Mouse (Mus musculus) cerebellum, adult 8-10 months (tissue): ENCODE data around the gene Cd68.
"Not testable (repeated sequence)": the region's sequence is repeated elsewhere in the genome, so short reads cannot be mapped to it uniquely, and the experiment has no call there.

ENCODE experiments used
- DNase-seq: peaks from one replicate; pipeline ENCODE4 v3.0.0; 2022

Cd68 gene

GRCm38 (mm10) chr11:69665961-69666664, at the start of gene Cd68:
Cd68 (minus strand) TSS chr11:69666153.
- DNase-seq, result no peak

DNA sequence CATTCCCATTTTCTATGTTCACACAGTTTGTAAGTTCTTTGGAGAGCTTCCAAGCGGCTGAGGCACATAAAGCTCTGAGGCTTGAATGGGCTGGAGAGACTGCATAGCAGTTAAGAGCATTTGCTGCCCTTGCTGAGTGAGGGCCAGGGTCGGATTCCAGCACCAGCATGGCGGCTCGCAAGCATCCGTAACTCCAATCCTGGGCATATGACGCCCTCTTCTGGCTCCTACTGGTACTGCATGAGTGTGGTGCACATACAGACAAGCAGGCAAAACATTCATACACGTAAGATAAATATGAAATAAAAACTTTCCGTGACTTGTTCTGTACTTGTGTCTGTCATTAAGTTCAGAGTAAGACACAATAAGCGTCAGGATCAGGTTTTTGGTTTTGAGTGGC, 49.5 kb upstream of the Cd68 start:
- DNase-seq, result no peak

- no peak for DNase-seq
Measured at GRCm38 (mm10) chr11:69714636-69715329, 48.8 kb upstream of the Cd68 start.

DNA sequence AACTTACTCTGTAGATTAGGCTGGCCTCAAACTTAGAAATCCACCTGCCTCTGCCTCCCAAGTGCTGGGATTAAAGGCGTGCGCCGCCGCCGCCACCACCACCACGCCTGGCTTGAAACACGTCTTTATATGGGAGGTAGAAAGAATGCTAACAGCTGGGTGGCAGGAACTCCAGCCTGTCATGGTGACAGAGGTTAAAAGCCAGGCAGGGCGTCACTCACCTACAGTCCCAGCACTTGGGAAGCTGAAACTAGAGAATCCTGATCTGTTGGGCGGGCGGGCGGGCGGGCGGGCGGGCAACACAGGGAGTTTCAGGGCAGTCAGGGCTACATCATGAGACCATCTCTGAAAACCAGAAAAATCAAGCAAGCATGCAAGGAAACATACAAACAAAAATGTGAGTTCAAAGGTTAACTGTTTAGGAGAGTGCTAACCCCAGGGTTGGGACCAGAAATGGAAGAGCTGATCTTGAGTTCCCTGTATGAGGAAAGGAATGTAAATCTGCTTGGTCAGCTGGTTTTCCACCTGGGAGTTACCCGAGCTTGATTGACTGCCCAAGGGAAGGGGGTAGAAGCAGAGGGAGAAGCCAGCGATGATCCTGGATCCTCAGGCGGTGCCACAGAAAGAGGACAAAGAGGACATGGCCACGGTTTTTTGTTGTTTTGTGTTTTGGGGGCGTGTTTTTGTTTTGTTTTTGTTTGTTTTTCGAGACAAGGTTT, 47.2 kb upstream of the Cd68 start:
- DNase-seq, result no peak

DNA sequence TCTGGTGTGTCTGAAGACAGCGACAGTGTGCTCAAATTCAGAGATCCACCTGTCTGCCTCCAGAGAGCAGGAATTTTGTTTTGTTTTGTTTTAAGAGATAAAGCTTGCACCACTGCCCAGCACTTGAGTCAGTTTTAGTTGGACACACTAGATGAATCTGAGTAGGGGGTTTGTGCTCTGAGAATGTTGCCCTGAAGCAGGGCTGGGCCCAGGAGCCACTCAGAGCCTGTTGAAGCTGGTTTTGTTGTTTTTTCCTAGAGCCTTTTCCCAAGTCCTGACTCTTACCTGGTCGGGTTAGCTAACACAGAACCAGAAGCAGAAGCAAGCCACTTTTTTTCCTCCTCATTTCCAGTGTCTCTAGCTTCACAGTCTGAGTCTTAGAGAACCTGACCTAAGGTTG, 45.1 kb upstream of the Cd68 start:
- no peak for DNase-seq

- DNase-seq, result no peak
Measured at GRCm38 (mm10) chr11:69710470-69710869, 44.5 kb upstream of the Cd68 start.

- no peak for DNase-seq
Measured at GRCm38 (mm10) chr11:69709554-69710446, 43.8 kb upstream of the Cd68 start.

GRCm38 (mm10) chr11:69708614-69709265, 42.8 kb upstream of the Cd68 start:
- DNase-seq, result no peak

DNA sequence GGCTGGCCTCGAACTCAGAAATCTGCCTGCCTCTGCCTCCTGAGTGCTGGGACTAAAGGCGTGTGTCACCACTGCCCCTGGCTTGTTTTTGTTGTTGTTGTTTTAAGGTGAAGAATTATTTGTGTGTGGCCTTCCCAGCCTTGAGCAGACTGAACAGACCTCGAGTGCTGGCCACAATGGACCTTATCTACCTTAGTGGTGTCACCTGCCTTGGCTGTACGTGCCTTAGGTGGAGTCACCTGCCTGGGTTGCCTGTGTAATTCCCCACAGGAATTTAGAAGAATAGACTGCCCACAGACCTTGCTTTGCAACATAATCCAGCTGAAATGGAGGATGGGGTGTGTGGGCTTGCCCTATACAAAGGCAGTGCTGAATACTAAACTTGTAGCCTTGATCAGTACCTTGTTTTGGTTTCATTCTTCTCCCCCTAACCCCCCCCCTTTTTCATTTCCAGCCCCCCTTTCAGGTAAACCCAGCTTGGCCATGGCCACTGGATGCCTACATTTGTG, 42.0 kb upstream of the Cd68 start:
- DNase-seq, result no peak

- no peak for DNase-seq
Measured at GRCm38 (mm10) chr11:69707480-69707847, 41.5 kb upstream of the Cd68 start.

DNA sequence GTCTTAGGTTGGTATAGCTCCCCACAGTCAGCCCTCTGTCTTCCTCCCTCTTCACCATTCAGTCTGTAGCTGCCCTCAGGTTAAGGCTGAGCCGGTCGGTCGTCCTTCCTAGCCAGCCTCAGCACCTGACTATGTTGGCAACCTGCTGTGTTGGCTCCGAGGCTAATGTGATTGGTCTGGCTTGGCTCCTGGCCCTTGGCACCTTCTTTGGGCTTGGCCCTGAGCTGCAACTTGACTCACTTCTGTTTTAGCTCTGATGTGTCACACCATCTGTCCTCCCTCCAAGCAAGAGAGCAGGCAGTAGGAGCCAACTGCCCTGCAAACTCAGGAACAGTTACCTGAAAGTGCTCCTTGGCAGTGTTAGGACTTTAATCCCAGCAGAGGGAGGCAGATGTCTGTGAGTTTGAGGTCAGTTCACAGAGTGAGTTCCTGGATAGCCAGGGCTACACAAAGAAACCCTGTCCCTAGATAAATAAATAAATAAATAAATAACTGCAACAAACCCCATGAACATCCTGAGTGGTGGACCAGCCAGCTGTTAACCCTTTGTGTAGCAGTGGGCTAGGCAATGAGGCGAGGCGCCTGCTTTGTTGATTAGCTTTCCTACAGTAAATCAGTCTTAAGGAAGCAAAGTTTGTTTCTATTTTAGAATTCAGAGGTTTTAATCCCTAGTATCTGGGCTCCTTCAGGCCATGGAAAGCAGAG, 41.0 kb upstream of the Cd68 start:
- DNase-seq, result peak; percentile 97

- no peak for DNase-seq
Measured at GRCm38 (mm10) chr11:69704613-69705010, 38.7 kb upstream of the Cd68 start.

DNA sequence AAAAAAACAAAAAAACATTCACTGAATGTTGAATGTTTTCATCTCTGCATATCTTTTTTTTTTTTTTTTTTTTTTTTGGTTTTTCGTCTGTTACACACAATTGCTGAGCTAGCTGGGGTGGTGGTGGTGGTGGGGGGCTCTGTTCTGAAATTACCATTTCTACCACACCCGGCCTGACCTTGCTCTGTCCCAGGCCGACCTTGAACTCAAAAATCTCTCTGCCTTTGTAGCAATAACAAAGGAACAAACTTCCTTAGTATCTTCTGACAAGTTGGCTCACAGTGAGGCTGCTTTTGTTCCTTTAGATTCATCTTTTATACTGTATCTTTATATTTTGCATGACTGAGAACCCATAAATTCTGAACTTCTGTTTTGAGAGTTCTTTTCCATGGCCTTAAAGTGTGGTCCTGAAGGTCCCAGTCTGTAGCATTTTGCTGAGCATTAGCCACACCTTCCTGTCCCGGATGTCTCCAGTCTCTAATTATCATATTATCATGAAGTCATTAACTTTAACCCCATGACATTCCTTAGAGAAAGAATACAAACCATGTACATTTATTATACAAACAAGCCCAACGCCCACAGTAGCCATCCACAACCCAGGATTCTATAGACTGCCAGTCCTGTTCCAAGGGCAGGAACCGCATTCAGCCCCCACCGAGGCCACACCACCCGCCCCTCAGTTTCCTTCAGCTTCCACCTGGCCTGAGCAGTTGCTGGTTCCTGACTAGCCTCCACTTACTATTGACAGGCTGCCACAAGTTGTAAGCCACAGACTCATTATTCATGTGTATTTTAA, 38.1 kb upstream of the Cd68 start:
- DNase-seq, result no peak

GRCm38 (mm10) chr11:69703381-69703780, 37.4 kb upstream of the Cd68 start:
- not testable (repeated sequence) for DNase-seq

DNA sequence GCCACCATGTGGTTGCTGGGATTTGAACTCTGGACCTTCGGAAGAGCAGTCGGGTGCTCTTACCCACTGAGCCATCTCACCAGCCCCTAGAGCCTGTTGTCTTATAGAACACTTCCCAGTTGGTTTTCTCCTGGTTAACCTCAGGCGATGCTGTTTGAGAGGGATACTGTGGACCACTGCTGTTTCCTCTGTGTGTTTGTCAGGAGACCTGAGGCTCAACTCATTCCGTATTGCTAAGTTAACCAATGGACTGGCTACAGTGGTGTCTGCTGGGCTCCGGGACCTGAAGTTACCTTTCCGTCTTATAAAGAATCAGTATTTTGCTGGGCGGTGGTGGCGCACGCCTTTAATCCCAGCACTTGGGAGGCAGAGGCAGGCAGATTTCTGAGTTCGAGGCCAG, 36.9 kb upstream of the Cd68 start:
- not testable (repeated sequence) for DNase-seq

DNA sequence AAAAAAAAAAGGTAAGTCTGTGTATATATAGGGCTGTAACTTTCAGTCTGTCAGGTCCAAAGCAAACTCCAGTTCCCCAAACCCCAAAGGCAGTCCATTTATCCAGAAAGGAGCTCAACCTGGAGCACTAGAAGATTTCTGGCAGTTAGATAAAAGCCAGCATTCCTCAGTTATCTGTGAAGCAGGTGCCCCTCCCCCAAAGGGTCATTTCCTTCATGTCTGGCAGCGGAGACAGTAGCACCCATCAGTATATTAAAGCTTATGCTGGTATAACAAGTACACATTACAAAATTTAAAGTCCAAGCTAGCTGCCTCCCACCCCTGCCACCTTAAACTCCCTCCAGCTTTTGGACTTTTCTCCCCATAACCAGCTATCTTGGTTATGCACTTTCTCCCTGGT, 33.6 kb upstream of the Cd68 start:
- DNase-seq, result no peak

DNA sequence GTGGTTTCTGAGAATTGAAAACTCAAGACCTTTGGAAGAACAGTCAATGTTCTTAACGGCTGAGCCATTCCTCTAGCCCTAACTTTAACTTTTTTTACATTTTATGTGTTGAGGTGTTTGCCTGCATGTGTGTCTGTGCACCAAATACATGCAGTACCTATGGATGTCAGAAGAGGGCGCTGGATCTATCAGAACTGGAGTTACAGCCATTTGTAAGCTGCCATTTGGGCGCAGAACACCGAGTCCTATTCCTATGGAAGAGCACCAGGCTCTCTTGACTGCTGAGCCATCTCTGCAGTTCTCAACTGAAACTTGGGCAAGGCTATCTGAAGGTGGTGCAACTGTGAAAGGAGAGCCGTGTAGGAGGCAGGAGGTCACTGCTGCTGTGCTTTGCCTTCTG, 32.6 kb upstream of the Cd68 start:
- peak; percentile 10 for DNase-seq

GRCm38 (mm10) chr11:69697396-69697795, 31.4 kb upstream of the Cd68 start:
- DNase-seq, result no peak

DNA sequence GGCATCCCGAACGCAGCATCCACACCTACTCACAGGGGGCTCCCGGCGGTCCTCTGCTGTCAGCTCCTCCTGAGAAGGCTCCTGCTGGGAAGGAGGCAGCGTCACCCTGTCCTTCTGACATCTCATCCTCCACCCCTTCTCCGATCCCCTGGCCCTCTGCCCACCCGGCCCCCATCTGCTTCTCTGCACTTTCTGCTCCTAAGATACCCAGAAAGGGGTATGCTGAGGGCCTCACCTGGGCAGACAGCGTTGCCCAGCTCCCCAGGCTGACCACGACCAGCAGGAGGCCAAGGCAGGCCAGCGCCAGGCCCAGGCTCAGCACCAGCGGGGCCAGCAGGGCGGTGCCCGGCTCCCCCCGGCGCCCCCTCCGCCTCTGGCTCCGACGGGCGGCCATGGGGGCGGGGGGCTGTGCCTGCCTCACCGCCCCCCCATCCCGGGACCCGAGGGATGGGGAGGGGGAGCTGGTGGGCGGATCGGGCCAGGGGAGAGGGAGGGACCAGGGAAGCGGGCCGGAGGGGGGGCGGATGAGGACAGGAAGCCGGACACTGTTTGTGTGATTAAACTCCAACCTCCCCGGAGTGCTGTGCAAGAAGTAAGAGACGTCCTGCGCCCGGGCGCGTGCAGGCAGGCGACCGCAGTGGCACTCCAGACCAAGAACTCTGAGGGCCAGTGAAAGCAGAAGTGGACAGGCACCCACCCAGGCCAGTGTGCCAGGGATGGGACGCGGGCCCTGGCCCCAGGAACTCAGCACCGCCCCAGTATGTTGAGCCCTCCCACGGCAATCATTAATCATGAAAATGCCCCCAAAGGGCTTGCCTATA, 29.6 kb upstream of the Cd68 start, which contains the start of the genes Tnfsf12 and Tnfsfm13:
Gene Tnfsf12 (minus strand): TSS at position 489 of the 821 bp plus-strand sequence.
Gene Tnfsfm13 (minus strand): TSS at position 738 of the 821 bp plus-strand sequence.
- DNase-seq, result peak; percentile 71

DNA sequence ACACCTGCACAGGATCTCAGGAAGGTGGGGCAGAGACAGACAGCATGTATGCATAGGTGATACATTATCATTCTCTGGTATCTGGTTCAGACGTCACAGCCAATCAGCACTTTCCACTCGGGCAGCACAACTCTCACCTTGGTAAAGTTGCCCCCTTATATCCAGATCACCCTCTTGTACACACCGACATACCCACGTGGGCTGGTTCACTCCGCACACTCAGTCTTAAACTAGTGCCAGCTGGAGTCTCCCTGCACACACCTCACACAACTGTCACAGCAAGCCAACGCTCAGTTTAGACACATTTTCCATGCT, 29.1 kb upstream of the Cd68 start:
- no peak for DNase-seq
